Mouse (Mus musculus): ENCODE results near the gene Pld1.

Pld1 gene

DNA sequence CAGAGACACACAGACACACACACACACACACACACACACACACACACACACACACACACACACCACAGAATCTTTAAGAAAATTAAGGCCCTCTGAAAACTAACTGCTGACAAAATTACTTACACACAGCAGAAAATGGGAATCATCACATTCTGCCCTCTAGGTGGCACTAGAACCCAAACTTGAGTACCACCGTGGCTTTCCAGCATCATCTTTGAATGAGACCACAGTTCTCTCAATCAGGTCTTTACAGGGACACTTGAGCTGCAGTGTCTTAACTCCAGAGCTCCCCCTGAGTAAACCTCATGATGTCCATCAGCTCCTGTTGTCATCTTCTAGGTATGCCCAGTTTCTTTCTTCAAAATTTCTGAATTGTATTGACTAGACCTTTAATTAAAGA lies 227.1 kb downstream of the Pld1 start:
- DNase-seq = peak; percentile 63 to 78

DNA sequence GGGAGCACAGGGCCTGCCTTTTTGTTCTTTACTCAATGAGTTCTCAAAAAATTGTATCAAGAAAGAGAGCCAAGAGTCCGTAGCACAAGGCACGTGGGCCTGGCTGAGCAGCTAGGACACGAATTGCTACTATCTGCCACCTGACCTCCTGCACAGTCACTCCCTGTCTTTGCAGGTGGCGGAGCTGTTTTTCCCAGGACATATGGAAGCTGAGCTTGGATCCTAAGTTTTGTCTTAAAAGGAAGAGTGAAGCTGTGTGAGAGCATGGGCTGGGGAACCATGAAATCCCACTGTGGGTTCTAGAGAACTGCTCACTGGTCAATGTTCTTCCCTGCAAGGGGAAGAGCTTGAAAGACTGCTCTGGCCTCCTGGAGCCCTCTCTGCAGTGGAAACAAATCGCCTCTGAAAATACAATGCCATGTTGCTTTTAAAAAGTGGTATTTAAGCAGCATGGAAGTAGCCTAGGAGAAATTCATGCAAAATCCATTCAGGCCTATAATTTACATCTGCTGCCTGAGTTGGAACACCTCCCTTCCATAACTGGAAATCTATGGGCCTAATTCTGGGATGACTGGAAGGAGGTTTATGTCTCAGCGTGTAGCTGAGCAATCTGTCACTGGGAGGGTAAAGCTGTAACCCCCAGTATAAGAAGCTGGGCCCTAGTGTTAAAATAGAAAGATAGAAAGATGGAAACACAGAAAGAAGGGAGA lies 229.5 kb downstream of the Pld1 start:
- peak; percentile 39 to 50 for DNase-seq

DNA sequence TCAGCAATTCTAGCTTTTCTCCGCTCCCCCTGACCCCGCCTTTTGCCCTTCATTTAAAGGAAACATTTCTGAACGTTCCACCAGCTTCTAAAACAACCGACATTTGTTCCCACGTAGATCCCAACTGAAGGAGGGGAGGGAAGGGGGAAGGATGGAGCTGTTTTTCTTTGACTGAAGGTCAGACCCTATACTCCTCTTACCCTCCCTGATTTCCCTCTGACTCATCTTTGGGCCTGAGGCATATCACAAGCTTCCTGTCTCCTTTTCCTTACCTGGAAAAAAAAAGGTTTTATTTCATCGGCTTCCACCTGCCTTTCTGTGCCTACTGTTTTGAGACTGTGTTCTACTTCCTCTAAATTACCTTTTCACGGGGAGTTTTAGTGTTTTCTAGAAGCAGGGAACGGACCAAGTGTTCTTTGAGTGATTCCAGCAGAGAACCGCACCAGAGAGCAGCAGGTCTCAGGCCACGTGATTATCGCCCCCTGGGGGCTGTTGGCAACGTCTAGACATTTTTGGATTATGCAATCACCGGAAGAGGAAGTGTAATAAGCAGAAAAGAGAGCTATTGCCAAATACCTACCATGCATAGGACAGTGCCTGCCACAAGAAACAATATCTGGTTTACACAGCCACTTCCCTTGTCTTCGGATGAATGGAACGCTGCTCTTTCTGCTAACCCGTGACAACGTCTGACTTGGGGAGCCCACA lies 232.6 kb downstream of the Pld1 start:
- peak; percentile 89 for DNase-seq

GRCm38 (mm10) chr3:28175997-28176967 lies 237.8 kb downstream of the Pld1 start:
- DNase-seq = peak; percentile 77 to 84

- no peak for DNase-seq
Measured at GRCm38 (mm10) chr3:28178333-28178732, 239.8 kb downstream of the Pld1 start.

Measured in cerebellum, postnatal 25 days (tissue).